Mouse (Mus musculus) kidney, postnatal 10 days (tissue): ENCODE measurements around the gene Defb3.
A peak's percentile ranks its signal among the peaks of the same experiment; 100 is the strongest.
"Not testable (repeated sequence)": the region's sequence is repeated elsewhere in the genome, so short reads cannot be mapped to it uniquely, and the experiment has no call there.

Source experiments
- DNase-seq: peaks from one replicate; pipeline ENCODE4 v3.0.0; 2021; ENCODE audit warnings: mixed read lengths

Gene Defb3

DNA sequence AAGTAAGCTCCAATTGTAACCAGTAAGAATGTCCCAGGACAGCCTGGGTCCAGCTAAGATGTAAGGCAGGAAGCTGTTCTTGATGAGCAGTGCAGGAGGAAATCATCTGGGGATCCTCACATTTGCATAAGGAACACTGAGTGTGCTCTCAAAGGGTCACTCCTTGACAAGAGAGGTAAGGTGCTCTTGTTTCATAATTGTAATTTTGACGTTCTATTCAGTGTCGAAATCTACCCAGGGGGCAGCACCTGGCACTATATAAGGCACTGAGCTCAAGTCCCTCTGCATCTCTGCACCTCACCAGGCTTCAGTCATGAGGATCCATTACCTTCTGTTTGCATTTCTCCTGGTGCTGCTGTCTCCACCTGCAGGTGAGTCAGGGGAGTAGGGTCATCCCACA, at the start of gene Defb3:
Defb3 (plus strand) TSS at position 301 of the 400 bp plus-strand sequence.
- not testable (repeated sequence) for DNase-seq

DNA sequence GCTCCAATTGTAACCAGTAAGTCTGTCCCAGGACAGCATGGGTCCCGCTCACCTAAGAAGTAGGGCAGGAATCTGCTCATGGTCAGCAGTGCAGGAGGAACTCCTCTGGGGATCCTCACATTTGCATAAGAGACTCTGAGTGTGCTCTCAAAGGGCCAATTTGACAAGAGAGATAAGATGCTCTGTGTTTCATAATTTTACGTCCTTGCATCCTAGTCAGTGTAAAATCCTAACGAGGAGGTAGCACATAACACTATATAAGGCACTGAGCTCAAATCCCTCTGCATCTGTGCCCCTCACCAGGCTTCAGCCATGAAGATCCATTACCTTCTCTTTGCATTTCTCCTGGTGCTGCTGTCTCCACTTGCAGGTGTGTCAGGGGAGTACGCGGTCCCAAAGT, 45.9 kb upstream of the Defb3 start, which contains the start of gene Defb5:
Defb5 (plus strand) TSS at position 301 of the 400 bp plus-strand sequence.
- no peak for DNase-seq

DNA sequence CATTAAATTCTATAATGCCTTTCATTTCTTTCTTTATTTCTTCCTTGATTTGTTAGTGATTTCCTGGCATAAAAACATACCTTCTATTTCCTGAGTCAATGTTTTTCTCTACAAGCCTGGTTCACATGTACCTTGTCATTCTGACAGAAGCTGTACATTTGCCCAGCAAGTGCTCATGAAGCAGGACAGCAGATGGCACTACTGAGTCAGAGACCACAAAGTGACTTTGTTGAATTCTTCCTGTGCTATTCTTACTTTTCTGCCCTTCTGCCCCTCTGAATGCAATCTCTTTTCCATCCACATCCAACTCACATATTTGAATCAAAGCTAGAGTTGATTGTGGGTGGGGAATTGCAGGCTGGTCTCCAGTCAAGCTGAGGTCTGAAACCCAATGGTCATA, 35.0 kb upstream of the Defb3 start:
- no peak for DNase-seq

GRCm38 (mm10) chr8:19259667-19260066, 33.5 kb upstream of the Defb3 start:
- no peak for DNase-seq

DNA sequence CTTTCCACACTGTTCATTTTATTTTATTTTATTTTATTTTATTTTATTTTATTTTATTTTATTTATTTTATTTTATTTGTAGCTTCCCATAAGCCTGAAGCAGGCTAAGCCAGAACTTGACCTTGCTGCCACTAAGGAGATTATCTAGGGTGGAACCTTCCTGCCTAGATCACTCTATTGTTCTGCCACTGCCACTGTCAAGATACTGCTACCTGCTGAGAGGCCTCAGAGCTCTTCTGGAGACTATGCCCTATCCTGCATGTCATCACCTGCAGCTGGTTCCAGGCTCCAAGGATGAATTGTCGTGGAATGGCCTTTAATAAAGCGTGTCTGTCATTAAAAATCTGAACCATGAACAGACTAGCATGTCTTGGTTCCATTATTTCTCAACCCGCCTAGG, 5.2 kb downstream of the Defb3 start:
- DNase-seq: not testable (repeated sequence)

DNA sequence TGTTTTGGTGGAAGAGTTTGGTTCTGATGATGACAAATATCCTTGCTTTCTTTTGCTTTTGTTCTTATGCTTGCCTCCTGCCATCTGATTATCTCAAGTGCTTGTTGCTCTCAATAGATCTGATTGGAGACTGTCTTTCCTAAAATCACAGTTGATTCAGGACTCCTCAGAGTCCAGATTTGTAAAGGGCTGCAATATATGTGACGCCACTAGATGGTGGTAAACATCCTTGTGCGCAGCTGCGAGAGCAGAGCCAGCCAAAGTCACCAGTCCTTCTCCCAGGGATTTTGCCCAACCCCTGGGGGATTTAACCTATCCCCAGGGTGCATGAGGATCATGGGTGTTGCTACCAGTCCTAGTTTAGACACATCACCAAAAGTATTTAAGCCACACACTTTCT, 38.7 kb downstream of the Defb3 start:
- peak; percentile 5 for DNase-seq
